Mouse (Mus musculus) erythroblast, adult 5-6 weeks (primary cell): ENCODE measurements around the gene Tbcd. TPM values are rescaled to one million over a fixed set of nuclear protein-coding genes. Genes with fewer than 3 reads are reported as not detected.

Experiments used
- ATAC-seq: replicated peaks from 2 replicates; pipeline ENCODE4 v1.8.0; 2016; ENCODE audit warnings: moderate number of reproducible peaks, mild to moderate bottlenecking, moderate TSS enrichment, inconsistent platforms; ENCODE audit not compliant: poor library complexity, low FRiP score, severe bottlenecking
- total RNA-seq, 2 experiments: library from RNA; stranded (forward) in 1 of 2; stranded (reverse) in 1 of 2; fragments of 150-400 nt in 1 of 2; fragments of 200-764, 138-1000 nt in 1 of 2; gene quantifications; 2 replicates each; pipeline versions ENCODE4 v1.2.3 to v1.2.4; 2015 to 2017; ENCODE audit warnings: low replicate concordance in 2 of 2

Gene Tbcd
- total RNA-seq, 2 experiments from 2014 or later = 76.7 to 91.8 TPM

GRCm38 (mm10) chr11:121557946-121558345 is 106.2 kb downstream of the Tbcd start:
- no peak for ATAC-seq

- no peak for ATAC-seq
Observed at GRCm38 (mm10) chr11:121558522-121558921, 106.8 kb downstream of the Tbcd start.

- peak; percentile 78 for ATAC-seq
Observed at GRCm38 (mm10) chr11:121559527-121560293, 108.0 kb downstream of the Tbcd start.

GRCm38 (mm10) chr11:121560294-121560663 is 108.5 kb downstream of the Tbcd start:
- peak; percentile 61 for ATAC-seq

GRCm38 (mm10) chr11:121563312-121563711 is 111.6 kb downstream of the Tbcd start:
- ATAC-seq = no peak

- ATAC-seq = no peak
Observed at GRCm38 (mm10) chr11:121564265-121564664, 112.5 kb downstream of the Tbcd start.

- ATAC-seq = no peak
Observed at GRCm38 (mm10) chr11:121581856-121582255, 130.1 kb downstream of the Tbcd start.

- ATAC-seq = no peak
Observed at GRCm38 (mm10) chr11:121597254-121597653, 145.5 kb downstream of the Tbcd start.

- no peak for ATAC-seq
Observed at GRCm38 (mm10) chr11:121601422-121601821, 149.7 kb downstream of the Tbcd start.

GRCm38 (mm10) chr11:121605604-121606003 is 153.9 kb downstream of the Tbcd start:
- no peak for ATAC-seq

GRCm38 (mm10) chr11:121610976-121611375 is 159.2 kb downstream of the Tbcd start:
- ATAC-seq = no peak

- ATAC-seq = no peak
Observed at GRCm38 (mm10) chr11:121615961-121616485, 164.3 kb downstream of the Tbcd start.

- no peak for ATAC-seq
Observed at GRCm38 (mm10) chr11:121616501-121616900, 164.8 kb downstream of the Tbcd start.

- ATAC-seq = no peak
Observed at GRCm38 (mm10) chr11:121617371-121617770, 165.6 kb downstream of the Tbcd start.

GRCm38 (mm10) chr11:121625007-121625406 is 173.3 kb downstream of the Tbcd start:
- no peak for ATAC-seq

- no peak for ATAC-seq
Observed at GRCm38 (mm10) chr11:121627521-121627920, 175.8 kb downstream of the Tbcd start.

GRCm38 (mm10) chr11:121629529-121629928 is 177.8 kb downstream of the Tbcd start:
- no peak for ATAC-seq

GRCm38 (mm10) chr11:121630406-121630805 is 178.7 kb downstream of the Tbcd start:
- ATAC-seq = no peak

GRCm38 (mm10) chr11:121631410-121631809 is 179.7 kb downstream of the Tbcd start:
- no peak for ATAC-seq

- ATAC-seq = no peak
Observed at GRCm38 (mm10) chr11:121636646-121637045, 184.9 kb downstream of the Tbcd start.

GRCm38 (mm10) chr11:121641501-121642145 is 189.9 kb downstream of the Tbcd start:
- no peak for ATAC-seq
